Comparison of ENCODE assay signal across 9 mouse cellular contexts in the genomic region with DNA sequence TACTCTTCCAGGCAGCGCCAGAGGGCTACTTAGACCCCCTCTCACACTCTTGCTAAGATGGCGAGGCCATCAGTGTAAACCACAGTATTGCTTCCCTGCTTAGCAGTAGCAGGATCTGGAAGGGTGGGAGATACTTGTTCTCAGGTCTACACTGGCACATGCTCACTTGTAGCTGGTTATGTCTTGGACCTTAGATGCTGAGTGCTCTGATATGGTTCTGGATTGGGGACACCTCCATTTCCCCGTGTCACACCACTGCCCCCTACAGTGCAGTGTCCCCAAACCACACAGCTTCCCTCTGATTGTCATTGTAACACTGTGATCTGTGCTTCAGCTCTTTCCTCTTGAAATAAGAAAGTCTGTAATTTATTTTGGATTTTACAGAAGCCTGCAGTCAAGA. TPM values are rescaled to one million over a fixed set of nuclear protein-coding genes. Genes with fewer than 3 reads are reported as not detected.
A peak's percentile ranks its signal among the peaks of the same experiment; 100 is the strongest.
DNase-seq lines count a peak whose midpoint lies in the region; ATAC-seq and TF ChIP-seq lines count a peak whose summit lies in the region.
"Had no signal": no experiment of that assay in that cellular context is flagged by ENCODE, and none has a peak within 500 bp of the region (broad histone marks: within the 10 kb centered on the region; RNA-seq: fewer than 3 reads in every experiment).

No protein-coding gene starts in this region.

- peak; percentile 65 for TF ChIP-seq CTCF in G1E (IDR thresholded peaks at IDR 0.05; ENCODE audit: low read depth, low read length)

- H3K9ac ChIP-seq in hindbrain, embryonic 11.5 days (ENCODE audit: low read depth, low read length) = no peak overlapping the region
- H3K9ac ChIP-seq in hindbrain, embryonic 16.5 days (ENCODE audit: low read depth, low read length) = no peak overlapping the region
- H3K9ac ChIP-seq in embryonic facial prominence, embryonic 11.5 days (replicated peaks; ENCODE audit: low read length) = no peak overlapping the region

- H3K27me3 ChIP-seq in hindbrain, embryonic 11.5 days (ENCODE audit: control insufficient read depth, insufficient read depth, low read length) = no peaks in the 10 kb centered on the region
- H3K27me3 ChIP-seq in hindbrain, embryonic 16.5 days (replicated peaks; ENCODE audit: control insufficient read depth, insufficient read depth, low read length) = no peaks in the 10 kb centered on the region
- H3K27me3 ChIP-seq in G1E (ENCODE audit: insufficient read depth, low read length) = peaks cover 20% of the 10 kb centered on the region
- no peaks in the 10 kb centered on the region for H3K27me3 ChIP-seq in embryonic facial prominence, embryonic 11.5 days (ENCODE audit: control insufficient read depth, insufficient read depth, low read length)

- no peaks in the 10 kb centered on the region for H3K9me3 ChIP-seq in hindbrain, embryonic 11.5 days (ENCODE audit: control insufficient read depth, low read length)
- no peaks in the 10 kb centered on the region for H3K9me3 ChIP-seq in hindbrain, embryonic 16.5 days (ENCODE audit: control insufficient read depth, low read length)
- H3K9me3 ChIP-seq in G1E (replicated peaks) = no peaks in the 10 kb centered on the region
- no peaks in the 10 kb centered on the region for H3K9me3 ChIP-seq in embryonic facial prominence, embryonic 11.5 days (replicated peaks; ENCODE audit: control insufficient read depth, low read length)

- peak; percentile 24 for DNase-seq in hindbrain, embryonic 11.5 days (ENCODE audit: low spot score)
- DNase-seq in 3T3-L1 (ENCODE audit: low read depth, low spot score) (peak; percentile 63), G1E (ENCODE audit: low spot score) (no peak)
- DNase-seq in embryonic facial prominence, embryonic 11.5 days (ENCODE audit: low spot score) = peak; percentile 30
- no peak for DNase-seq in spleen, postnatal 14 days (ENCODE audit: low spot score in 2 of 2)
- DNase-seq in spleen, postnatal 36 days (ENCODE audit: low spot score in 2 of 2) = no peak

- no peak overlapping the region for H3K4me2 ChIP-seq in hindbrain, embryonic 11.5 days (replicated peaks; ENCODE audit: low read depth, low read length)
- no peak overlapping the region for H3K4me2 ChIP-seq in hindbrain, embryonic 16.5 days (ENCODE audit: low read length)
- no peak overlapping the region for H3K4me2 ChIP-seq in embryonic facial prominence, embryonic 11.5 days (ENCODE audit: low read depth, low read length)

- H3K4me3 ChIP-seq in hindbrain, embryonic 11.5 days (ENCODE audit: low read depth, low read length) = no peak overlapping the region
- no peak overlapping the region for H3K4me3 ChIP-seq in hindbrain, embryonic 16.5 days (ENCODE audit: low read length)
- H3K4me3 ChIP-seq in G1E (ENCODE audit: low read depth, low read length) = no peak overlapping the region
- H3K4me3 ChIP-seq in embryonic facial prominence, embryonic 11.5 days (ENCODE audit: low read depth, low read length) = no peak overlapping the region

- H3K27ac ChIP-seq in hindbrain, embryonic 11.5 days (ENCODE audit: low read depth, low read length) = no peak overlapping the region
- no peak overlapping the region for H3K27ac ChIP-seq in hindbrain, embryonic 16.5 days (ENCODE audit: low read depth, low read length)
- H3K27ac ChIP-seq in embryonic facial prominence, embryonic 11.5 days (replicated peaks; ENCODE audit: low read depth, low read length) = no peak overlapping the region

- H3K36me3 ChIP-seq in hindbrain, embryonic 11.5 days (ENCODE audit: control insufficient read depth, insufficient read depth, low read length) = no peaks in the 10 kb centered on the region
- H3K36me3 ChIP-seq in hindbrain, embryonic 16.5 days (ENCODE audit: control insufficient read depth, insufficient read depth, low read length) = no peaks in the 10 kb centered on the region
- no peaks in the 10 kb centered on the region for H3K36me3 ChIP-seq in G1E (replicated peaks)
- H3K36me3 ChIP-seq in embryonic facial prominence, embryonic 11.5 days (replicated peaks; ENCODE audit: control insufficient read depth, insufficient read depth, low read depth, low read length) = no peaks in the 10 kb centered on the region

- ATAC-seq in hindbrain, embryonic 11.5 days (ENCODE audit: low FRiP score) = no peak
- ATAC-seq in hindbrain, embryonic 16.5 days = no peak
- peak; percentile 49 for ATAC-seq in G1E (ENCODE audit: extremely low read depth, insufficient number of reproducible peaks, low FRiP score, poor library complexity, severe bottlenecking)
- no peak for ATAC-seq in embryonic facial prominence, embryonic 11.5 days (replicated peaks; ENCODE audit: insufficient number of reproducible peaks, low FRiP score, low TSS enrichment, low read depth)
- peak; percentile 38; the same call in 1 of the 2 replicates for ATAC-seq in megakaryocyte, adult 5-6 weeks (ENCODE audit: poor library complexity, severe bottlenecking)

- WGBS in hindbrain, embryonic 11.5 days = 68% methylated on average over 3 of the region's 3 CpGs
- 67% methylated on average over 3 of the region's 3 CpGs for WGBS in hindbrain, embryonic 16.5 days
- WGBS in embryonic facial prominence, embryonic 11.5 days = 63% methylated on average over 3 of the region's 3 CpGs

- no peaks in the 10 kb centered on the region for H3K4me1 ChIP-seq in hindbrain, embryonic 11.5 days (replicated peaks; ENCODE audit: control insufficient read depth, insufficient read depth, low read length)
- no peaks in the 10 kb centered on the region for H3K4me1 ChIP-seq in hindbrain, embryonic 16.5 days (ENCODE audit: control insufficient read depth, insufficient read depth, low read depth, low read length)
- H3K4me1 ChIP-seq in G1E (ENCODE audit: insufficient read depth, low read depth, low read length) = peaks cover 19% of the 10 kb centered on the region
- no peaks in the 10 kb centered on the region for H3K4me1 ChIP-seq in embryonic facial prominence, embryonic 11.5 days (ENCODE audit: control insufficient read depth, insufficient read depth, low read length)

RNA-seq across cellular contexts. Expression of a gene that starts 28.3 kb away (rescaled TPM):
- polyA plus RNA-seq in hindbrain, embryonic 11.5 days (2014; fragmentation: Nextera tagmentation; extraction: Ambion mirVana) = 0.08 TPM in 1 of 2 replicates, not detected in the other
- 0.02 and 0.03 TPM in 2 replicates for polyA plus RNA-seq in hindbrain, embryonic 16.5 days (2015; fragmentation: Nextera tagmentation; extraction: Ambion mirVana)
- total RNA-seq in G1E (2014; fragmentation: Nextera tagmentation) = 0.10 and 0.15 TPM in 2 replicates
- 0.06 and 0.11 TPM in 2 replicates for total RNA-seq in G1E (2017)
- 0.06 and 0.13 TPM in 2 replicates for polyA plus RNA-seq in G1E (2012)
- polyA plus RNA-seq in embryonic facial prominence, embryonic 11.5 days (2014; fragmentation: Nextera tagmentation; extraction: Ambion mirVana) = not detected in 2 replicates
- total RNA-seq in megakaryocyte, adult 5-6 weeks (2015) = not detected in 2 replicates
- not detected in 2 replicates for total RNA-seq in megakaryocyte, adult 5-6 weeks (2017)
- total RNA-seq: layer of hippocampus, adult 18-20 months had no signal

RNA-seq across cellular contexts. Expression of a gene that starts 35.1 kb away (rescaled TPM):
- polyA plus RNA-seq in hindbrain, embryonic 11.5 days (2014; fragmentation: Nextera tagmentation; extraction: Ambion mirVana) = 0.88 and 1.5 TPM in 2 replicates
- 1.0 and 1.9 TPM in 2 replicates for polyA plus RNA-seq in hindbrain, embryonic 16.5 days (2015; fragmentation: Nextera tagmentation; extraction: Ambion mirVana)
- total RNA-seq in G1E (2014; fragmentation: Nextera tagmentation) (1.6 and 1.8 TPM in 2 replicates), G1E (2017) (0.66 TPM in 1 of 2 replicates, not detected in the other)
- 0.09 and 0.11 TPM in 2 replicates for polyA plus RNA-seq in G1E (2012)
- polyA plus RNA-seq in embryonic facial prominence, embryonic 11.5 days (2014; fragmentation: Nextera tagmentation; extraction: Ambion mirVana) = not detected in 2 replicates
- not detected in 2 replicates for total RNA-seq in megakaryocyte, adult 5-6 weeks (2015)
- total RNA-seq in megakaryocyte, adult 5-6 weeks (2017) = not detected in 2 replicates

Comparison
In these comparisons a context has a peak if more than half of its experiments do, and no peak if none do; other contexts are left out.
1. ATAC-seq: peak in G1E (single experiment) and megakaryocyte, adult 5-6 weeks (single experiment); none in hindbrain, embryonic 11.5 days (single experiment), hindbrain, embryonic 16.5 days (single experiment) and embryonic facial prominence, embryonic 11.5 days (single experiment).
2. DNase-seq: peak in hindbrain, embryonic 11.5 days (single experiment), 3T3-L1 (single experiment) and embryonic facial prominence, embryonic 11.5 days (single experiment); none in G1E (single experiment), spleen, postnatal 14 days (0 of 2) and spleen, postnatal 36 days (0 of 2).